Mouse (Mus musculus) stomach, postnatal 0 days (tissue): Measurements from ENCODE around the gene Rab1b.

Experiments used
- CTCF ChIP-seq: IDR thresholded peaks from 2 replicates; pipeline ENCODE4 v1.5.1; 2016; ENCODE audit warnings: antibody characterized with exemption, low read depth, mild to moderate bottlenecking, moderate library complexity
- EP300 ChIP-seq: optimal IDR thresholded peaks from 2 replicates; pipeline ENCODE3; 2016; ENCODE audit warnings: antibody characterized with exemption

DNA sequence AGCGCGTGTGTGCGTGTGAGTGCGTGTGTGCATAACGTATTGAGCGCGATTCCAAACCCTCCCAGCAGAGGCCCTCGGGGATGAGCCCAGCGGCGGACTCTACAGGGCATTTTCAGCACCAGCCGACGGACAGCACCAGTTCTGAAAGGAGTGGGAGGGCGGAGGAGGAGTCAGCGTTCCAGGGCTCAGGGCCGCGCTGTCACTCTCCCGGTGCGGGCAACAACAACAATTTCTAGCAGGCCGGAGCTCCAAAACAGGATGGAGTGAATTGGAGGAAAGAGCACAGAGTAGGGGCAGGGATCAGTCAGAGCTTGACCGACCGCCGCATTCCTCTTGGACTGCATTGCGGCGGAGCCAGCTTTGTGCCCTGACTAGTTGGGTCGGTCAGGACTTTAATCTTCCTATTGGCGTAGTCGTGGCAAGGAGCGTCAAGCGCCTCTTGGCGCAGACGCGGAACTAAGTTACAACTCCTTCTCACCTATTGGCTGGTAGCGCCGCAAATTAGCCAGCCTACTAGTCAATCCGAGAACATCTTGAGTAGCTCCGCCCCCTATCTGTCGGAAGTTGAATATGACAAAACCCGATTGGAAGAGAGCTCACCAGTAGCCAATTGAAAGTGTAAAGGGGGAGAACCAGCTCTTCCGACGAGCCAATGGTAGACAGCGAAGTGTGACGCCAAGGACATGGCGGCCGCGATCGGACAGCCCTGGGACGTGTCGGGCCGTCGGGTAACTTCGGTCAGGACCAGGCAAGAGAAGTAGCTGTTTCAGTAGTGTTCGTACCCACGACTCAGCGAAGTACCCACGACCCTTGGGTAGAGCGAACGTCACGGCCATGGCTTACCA, 18.8 kb downstream of the Rab1b start, which contains the start of gene Yif1a:
- TF ChIP-seq CTCF (peak; percentile 79), EP300 (no peak)
